Mouse (Mus musculus) hindbrain, embryonic 14.5 days (tissue): ENCODE data around the gene Rassf1. TPM values are rescaled to one million over a fixed set of nuclear protein-coding genes. Genes with fewer than 3 reads are reported as not detected.

Experiments
- ATAC-seq: fragments of 200-750 bp; cut with Nextera tagmentation; 2 replicates; pipeline ENCODE4 v1.8.0; 2017; ENCODE audit warnings: moderate number of reproducible peaks, mild to moderate bottlenecking, moderate TSS enrichment, moderate library complexity; ENCODE audit not compliant: low FRiP score
- DNase-seq: peaks from one replicate; pipeline ENCODE4 v3.0.0-alpha.2; 2015; ENCODE audit warnings: low spot score
- H3K27ac ChIP-seq: fragments of 300-500 bp; sonication (generic); 2 replicates; pipeline ENCODE4 v1.5.1; 2014; ENCODE audit warnings: mild to moderate bottlenecking, moderate library complexity
- H3K27me3 ChIP-seq: fragments of 300-500 bp; sonication (generic); 2 replicates; pipeline ENCODE4 v1.6.1; 2014; ENCODE audit warnings: mild to moderate bottlenecking, low read length, mixed read lengths; ENCODE audit not compliant: control insufficient read depth, insufficient read depth
- H3K36me3 ChIP-seq: fragments of 300-500 bp; sonication (generic); replicated peaks from 2 replicates; pipeline ENCODE4 v1.6.1; 2014; ENCODE audit not compliant: control insufficient read depth, insufficient read depth
- H3K4me1 ChIP-seq: fragments of 300-500 bp; sonication (generic); replicated peaks from 2 replicates; pipeline ENCODE4 v1.6.1; 2014; ENCODE audit warnings: antibody characterized with exemption, low read length, mixed read lengths; ENCODE audit not compliant: control insufficient read depth, insufficient read depth
- H3K4me2 ChIP-seq: fragments of 300-500 bp; sonication (generic); replicated peaks from 2 replicates; pipeline ENCODE4 v1.6.1; 2014; ENCODE audit warnings: mild to moderate bottlenecking, moderate library complexity
- H3K4me3 ChIP-seq: fragments of 300-500 bp; sonication (generic); replicated peaks from 2 replicates; pipeline ENCODE4 v1.5.1; 2014; ENCODE audit warnings: mild to moderate bottlenecking, low read length
- H3K9ac ChIP-seq: fragments of 300-500 bp; sonication (generic); 2 replicates; pipeline ENCODE4 v1.6.1; 2014
- H3K9me3 ChIP-seq: fragments of 300-500 bp; sonication (generic); 2 replicates; pipeline ENCODE4 v1.6.1; 2016; ENCODE audit warnings: low read length; ENCODE audit not compliant: control insufficient read depth
- WGBS: fragments of 180-500 bp; shearing (Covaris S2); extraction: QIAGEN DNeasy Blood & Tissue Kit; methylation state at CpG from one replicate; pipeline ENCODE4 v1.1.7; 2014; 5-methylcytosine and 5-hydroxymethylcytosine counted together
- polyA plus RNA-seq: library from polyadenylated mRNA; unstranded; fragments of >200 nt; fragmentation: Nextera tagmentation; extraction: Ambion mirVana; gene quantifications from 2 replicates; pipeline ENCODE4 v1.2.1, GENCODE M21; 2014

The Rassf1 gene
- polyA plus RNA-seq, 1 experiment from 2014 or later = 32.6 TPM

DNA sequence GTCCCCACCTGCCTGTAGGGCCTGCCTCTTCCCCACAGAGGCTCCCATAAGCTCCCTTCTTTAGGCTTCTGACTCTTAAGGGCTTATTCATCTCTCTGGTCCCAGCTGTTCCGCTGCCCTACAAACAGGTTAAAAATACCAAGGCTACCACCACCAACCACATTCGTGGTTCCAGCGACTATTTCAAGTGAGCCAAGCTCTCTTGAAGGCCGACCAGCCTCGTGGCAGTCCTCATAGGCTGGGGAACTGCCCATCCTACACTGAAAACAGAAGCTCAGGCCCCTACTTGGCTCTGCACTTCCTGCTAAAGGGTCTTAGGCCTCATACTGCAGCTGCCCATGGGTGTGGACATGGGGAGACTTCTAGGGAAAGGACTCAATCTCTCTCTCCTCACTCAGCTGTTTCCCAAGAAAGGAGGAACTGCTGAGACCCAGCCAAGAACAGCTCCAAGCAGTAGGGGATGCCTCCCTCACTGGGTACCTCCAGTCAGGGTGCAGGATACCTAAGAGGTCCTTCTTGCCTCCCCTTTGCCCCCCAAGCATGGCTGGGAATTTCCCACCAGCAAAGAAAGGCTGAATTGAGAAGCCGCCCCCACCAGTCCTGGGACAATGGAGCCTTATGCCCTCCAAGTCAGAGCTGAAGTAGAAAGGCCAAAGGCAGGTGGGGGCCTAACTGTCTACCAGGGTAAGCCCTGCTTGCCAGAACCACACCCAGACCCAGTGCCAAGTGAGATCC, 60.3 kb downstream of the Rassf1 start:
- DNase-seq (no peak), ATAC-seq (no peak)
- Histone ChIP-seq H3K4me1 (peaks cover 19% of the 10 kb centered on the region), H3K36me3 (peaks cover 31% of the 10 kb centered on the region), H3K27ac (peak overlapping the region; percentile 100), H3K4me2 (peak overlapping the region; percentile 75), H3K4me3 (peak overlapping the region; percentile 34), H3K9ac (peak overlapping the region; percentile 86), H3K9me3 (no peaks in the 10 kb centered on the region), H3K27me3 (no peaks in the 10 kb centered on the region)
- 75% methylated on average over 6 of the region's 6 CpGs for WGBS

Other genes with a start within 250 kb of the Rassf1 start
- gene Hemk1, start 213.2 kb upstream of the Rassf1 start, polyA plus RNA-seq = 16.7 and 19.1 TPM in 2 replicates
- gene 6430571L13Rik, start 211.0 kb upstream of the Rassf1 start, polyA plus RNA-seq = 5.4 and 5.6 TPM in 2 replicates
- gene Cacna2d2, start 151.9 kb upstream of the Rassf1 start, polyA plus RNA-seq = 6.8 and 7.7 TPM in 2 replicates
- gene Tmem115, start 17.6 kb upstream of the Rassf1 start, polyA plus RNA-seq = 47.1 and 51.7 TPM in 2 replicates
- 44.9 and 49.3 TPM in 2 replicates for gene Cyb561d2, start 9.4 kb upstream of the Rassf1 start, polyA plus RNA-seq
- gene Nprl2, start 9.3 kb upstream of the Rassf1 start, polyA plus RNA-seq = 65.8 and 71.4 TPM in 2 replicates
- gene Zmynd10, start 4.3 kb upstream of the Rassf1 start, polyA plus RNA-seq = 3.3 TPM in 2 replicates
- gene Tusc2, start 11.7 kb downstream of the Rassf1 start, polyA plus RNA-seq = 115 and 130 TPM in 2 replicates
- 71.7 and 76.6 TPM in 2 replicates for gene Hyal2, start 16.4 kb downstream of the Rassf1 start, polyA plus RNA-seq
- 3.1 and 4.9 TPM in 2 replicates for gene Hyal1, start 25.4 kb downstream of the Rassf1 start, polyA plus RNA-seq
- 14.4 and 16.4 TPM in 2 replicates for gene Naa80, start 27.3 kb downstream of the Rassf1 start, polyA plus RNA-seq
- gene Hyal3, start 29.3 kb downstream of the Rassf1 start, polyA plus RNA-seq = 0.96 and 1.2 TPM in 2 replicates
- 11.2 and 16.5 TPM in 2 replicates for gene Ifrd2, start 36.1 kb downstream of the Rassf1 start, polyA plus RNA-seq
- 4.2 and 4.5 TPM in 2 replicates for gene Sema3b, start 57.7 kb downstream of the Rassf1 start, polyA plus RNA-seq
- 282 and 291 TPM in 2 replicates for gene Gnai2, start 83.8 kb downstream of the Rassf1 start, polyA plus RNA-seq
- gene Slc38a3, start 118.0 kb downstream of the Rassf1 start, polyA plus RNA-seq = 48.3 and 48.5 TPM in 2 replicates
- 1.3 TPM in 2 replicates for gene Gnat1, start 128.2 kb downstream of the Rassf1 start, polyA plus RNA-seq
- gene Sema3f, start 158.9 kb downstream of the Rassf1 start, polyA plus RNA-seq = 17.5 and 17.7 TPM in 2 replicates
- gene Rbm5, start 219.4 kb downstream of the Rassf1 start, polyA plus RNA-seq = 199 and 205 TPM in 2 replicates